ENCODE assay signal across 8 mouse cellular contexts in genomic region chr4:3089567-3090377, GRCm38 (mm10).
A peak's percentile ranks its signal among the peaks of the same experiment; 100 is the strongest.
DNase-seq lines count a peak whose midpoint lies in the region; ATAC-seq lines count a peak whose summit lies in the region.

No protein-coding gene starts in this region.

- 61% methylated on average over 13 of the region's 13 CpGs for WGBS in midbrain, embryonic 10.5 days

- no peak overlapping the region for H3K4me3 ChIP-seq in midbrain, embryonic 10.5 days

- no peaks in the 10 kb centered on the region for H3K36me3 ChIP-seq in midbrain, embryonic 10.5 days

- H3K4me1 ChIP-seq in midbrain, embryonic 10.5 days: no peaks in the 10 kb centered on the region

- peak; percentile 63 for ATAC-seq in erythroid progenitor cell, adult 5-6 weeks (replicated peaks; ENCODE audit: low FRiP score, poor library complexity, severe bottlenecking)

- H3K27ac ChIP-seq in midbrain, embryonic 10.5 days (replicated peaks): no peak overlapping the region

- intact Hi-C loops in gastrocnemius, postnatal 36 days (cut with DNase I): no loop called here

- H3K27me3 ChIP-seq in midbrain, embryonic 10.5 days (ENCODE audit: low read depth, poor library complexity, severe bottlenecking): no peaks in the 10 kb centered on the region

- peak; percentile 51 to 99 for DNase-seq in gastrocnemius, postnatal 4 days (ENCODE audit: low spot score in 2 of 2)
- no peak for DNase-seq in gastrocnemius, postnatal 36 days
- DNase-seq in CD4-positive, CD25-positive, alpha-beta regulatory T cell, adult 2 months (ENCODE audit: low read depth, low spot score): peak; percentile 32
- peak; percentile 9 for DNase-seq in midbrain, embryonic 10.5 days (ENCODE audit: low spot score)
- no peak for DNase-seq in cerebellum, adult 9-10 months
- no peak for DNase-seq in lung, postnatal 14 days
- DNase-seq in adrenal gland, adult (ENCODE audit: inconsistent age in 2 of 2, low spot score in 1 of 2): no peak

- peaks cover 61% of the 10 kb centered on the region for H3K9me3 ChIP-seq in midbrain, embryonic 10.5 days (replicated peaks)

Comparison
In these comparisons a context has a peak if more than half of its experiments do, and no peak if none do; other contexts are left out.
1. DNase-seq: peak in gastrocnemius, postnatal 4 days (2 of 2), CD4-positive, CD25-positive, alpha-beta regulatory T cell, adult 2 months (single experiment) and midbrain, embryonic 10.5 days (single experiment); none in gastrocnemius, postnatal 36 days (0 of 2), cerebellum, adult 9-10 months (single experiment), lung, postnatal 14 days (single experiment) and adrenal gland, adult (0 of 2).